Mouse (Mus musculus): ENCODE measurements at regions not wholly inside any gene's neighbourhood (a gene's known extent, or its start where the extent isn't known, plus 50 kb on each side); places are given as distances from the start of the nearest gene placed in this dataset.

DNA sequence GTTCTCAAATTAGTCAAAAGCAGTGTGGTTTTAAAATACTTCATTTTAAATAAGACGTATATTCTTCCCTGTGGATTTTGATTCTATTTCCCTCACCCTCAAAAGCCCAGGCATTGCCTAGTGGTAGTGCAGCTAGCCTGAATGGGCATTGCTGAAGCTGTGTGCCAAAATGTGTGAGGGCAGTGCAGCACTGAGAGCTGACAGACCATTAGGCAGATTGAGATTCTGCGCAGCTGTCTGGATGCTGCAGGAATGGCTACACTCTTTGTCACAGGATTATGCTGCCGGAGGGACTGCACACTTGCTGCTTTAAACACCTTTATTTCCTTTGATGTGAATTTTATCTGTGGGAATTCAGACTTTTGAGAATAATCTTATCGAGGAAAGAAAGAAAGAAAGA lies 780.0 kb upstream of the Cldn34c4 start:
- peak; percentile 1 for DNase-seq

Data from right cerebral cortex, postnatal 4 days (tissue).